Mouse (Mus musculus) brain, adult 2 months (tissue): ENCODE measurements around the gene Tpcn2.
A peak's percentile ranks its signal among the peaks of the same experiment; 100 is the strongest.

ENCODE experiments used
- DNase-seq: peaks from one replicate; pipeline ENCODE4 v3.0.0; 2011; ENCODE audit warnings: low read depth, low spot score

Gene Tpcn2

DNA sequence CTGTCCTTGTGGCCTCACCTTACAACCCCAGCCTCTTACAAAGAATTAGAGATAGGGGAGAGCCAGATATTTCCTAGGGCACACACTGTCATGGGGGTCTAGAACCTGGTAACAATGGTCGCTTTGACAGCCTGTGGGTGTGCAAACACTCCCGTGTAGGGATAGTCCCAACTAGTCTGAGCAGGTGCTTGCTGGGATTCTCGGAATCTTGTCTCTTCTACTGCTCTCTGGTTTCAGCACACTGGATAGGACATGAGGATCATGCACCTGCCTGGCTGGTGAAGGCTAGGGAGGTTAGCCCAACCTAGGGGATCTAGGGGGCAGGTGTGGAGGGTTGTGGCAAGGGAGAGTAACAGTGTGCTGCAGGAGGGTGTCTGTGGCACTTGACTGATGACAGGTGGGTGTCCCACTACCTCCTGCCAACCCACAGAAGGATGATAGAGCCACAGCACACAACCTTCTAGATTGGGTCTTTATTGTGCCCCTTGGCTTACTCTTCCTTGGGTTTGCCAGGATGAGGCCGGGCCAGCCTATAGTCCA is 78.4 kb downstream of the Tpcn2 start:
- no peak for DNase-seq

DNA sequence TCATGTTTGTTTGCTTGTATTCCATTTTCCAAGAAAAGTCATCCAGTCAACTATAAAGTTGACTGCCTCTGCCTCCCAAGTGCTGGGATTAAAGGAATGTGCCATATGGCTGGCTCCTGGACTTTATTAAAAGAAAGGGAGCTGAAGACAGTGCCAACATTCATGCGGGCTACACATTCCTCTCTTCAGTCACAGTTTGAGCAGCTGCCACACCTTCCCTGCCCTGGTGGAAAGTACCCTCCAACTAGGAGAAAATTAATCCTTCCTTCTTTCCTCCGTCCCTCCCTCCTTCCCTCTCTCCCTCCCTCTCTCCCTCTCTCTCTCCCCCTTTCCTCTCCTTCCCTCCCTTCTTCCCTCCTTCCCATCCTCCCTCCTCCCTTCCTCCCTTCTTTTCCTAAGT is 84.1 kb downstream of the Tpcn2 start:
- peak; percentile 41 for DNase-seq

DNA sequence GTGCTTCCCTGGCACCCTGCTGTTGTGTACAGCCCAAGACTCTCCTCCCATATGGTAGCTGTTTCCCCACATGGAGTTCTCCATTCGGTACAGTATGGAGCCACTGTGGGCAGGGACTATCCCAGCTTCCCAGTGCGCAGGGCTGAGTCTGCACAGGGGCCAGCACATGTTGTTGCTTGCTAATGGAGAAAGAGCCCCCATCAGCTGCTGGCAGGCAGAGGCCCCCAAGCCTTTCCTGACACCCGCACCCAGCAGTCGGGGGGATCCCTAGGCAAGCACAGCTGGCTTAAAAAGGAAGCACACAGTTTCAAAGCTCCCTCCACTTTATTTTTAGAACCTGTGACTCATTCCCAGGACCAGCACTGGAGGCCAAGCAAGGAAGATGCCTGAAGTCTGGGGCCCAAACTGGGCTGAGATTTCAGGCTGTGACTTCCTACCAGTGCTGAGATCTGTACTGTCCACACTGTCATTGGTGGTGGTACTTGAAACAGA is 85.5 kb downstream of the Tpcn2 start:
- DNase-seq: peak; percentile 85

DNA sequence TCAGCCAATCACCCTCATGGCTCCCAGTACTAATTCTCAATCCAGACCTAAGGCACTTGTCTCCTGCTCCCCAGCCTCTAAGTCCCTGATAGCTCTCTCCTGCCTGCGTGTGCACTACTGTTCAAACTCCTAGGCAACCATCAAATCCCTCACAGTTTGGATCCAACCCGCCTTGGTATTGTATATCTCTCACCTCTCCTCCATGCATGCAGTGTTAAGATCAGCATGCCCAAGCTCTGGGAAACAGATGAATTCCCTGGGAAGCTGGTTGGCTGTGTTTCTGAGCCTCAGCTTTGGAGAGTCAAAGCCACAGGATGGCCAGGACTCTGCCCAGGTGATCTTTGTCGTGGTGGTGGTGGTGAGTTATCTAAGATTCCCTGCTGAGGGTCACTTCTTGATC is 86.1 kb downstream of the Tpcn2 start:
- DNase-seq: peak; percentile 65

DNA sequence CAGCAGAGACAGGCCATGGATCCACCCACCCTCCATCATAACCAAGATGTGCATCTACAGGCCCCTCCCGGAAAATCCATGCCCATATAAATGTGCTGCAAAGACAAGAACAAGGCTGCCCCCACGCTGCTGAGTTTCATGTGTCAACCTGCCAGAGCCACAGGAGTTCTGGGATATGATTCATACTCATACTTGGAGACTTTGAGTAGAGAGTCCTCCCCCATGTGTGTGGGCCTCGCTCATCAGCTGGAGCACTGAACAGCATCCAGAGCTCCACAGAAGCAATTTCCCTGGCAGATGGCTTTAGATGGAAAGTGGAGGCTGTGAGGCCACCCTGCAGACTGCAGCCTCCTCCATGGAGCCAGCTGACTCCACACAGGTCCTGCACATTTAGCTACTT is 86.8 kb downstream of the Tpcn2 start:
- DNase-seq: peak; percentile 96

DNA sequence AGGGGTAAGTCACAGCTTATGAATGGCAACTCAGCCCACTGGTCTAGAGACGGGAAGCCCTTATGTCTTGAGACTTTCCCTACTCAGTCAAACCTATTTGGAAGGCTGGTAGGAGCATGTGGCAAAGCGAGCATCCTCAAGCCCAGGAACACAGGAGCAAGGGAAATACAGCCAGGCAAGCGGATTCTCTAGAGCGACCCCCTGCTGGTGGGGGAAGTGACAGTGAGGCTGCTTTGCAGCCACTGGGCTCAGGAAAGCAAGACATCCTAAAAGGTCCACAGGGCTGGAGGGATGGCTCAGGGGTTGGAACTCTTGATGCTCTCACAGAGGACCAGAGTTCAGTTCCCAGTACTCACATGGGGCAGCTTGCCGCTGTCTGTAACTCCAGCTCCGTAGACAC is 87.5 kb downstream of the Tpcn2 start:
- DNase-seq: no peak

DNA sequence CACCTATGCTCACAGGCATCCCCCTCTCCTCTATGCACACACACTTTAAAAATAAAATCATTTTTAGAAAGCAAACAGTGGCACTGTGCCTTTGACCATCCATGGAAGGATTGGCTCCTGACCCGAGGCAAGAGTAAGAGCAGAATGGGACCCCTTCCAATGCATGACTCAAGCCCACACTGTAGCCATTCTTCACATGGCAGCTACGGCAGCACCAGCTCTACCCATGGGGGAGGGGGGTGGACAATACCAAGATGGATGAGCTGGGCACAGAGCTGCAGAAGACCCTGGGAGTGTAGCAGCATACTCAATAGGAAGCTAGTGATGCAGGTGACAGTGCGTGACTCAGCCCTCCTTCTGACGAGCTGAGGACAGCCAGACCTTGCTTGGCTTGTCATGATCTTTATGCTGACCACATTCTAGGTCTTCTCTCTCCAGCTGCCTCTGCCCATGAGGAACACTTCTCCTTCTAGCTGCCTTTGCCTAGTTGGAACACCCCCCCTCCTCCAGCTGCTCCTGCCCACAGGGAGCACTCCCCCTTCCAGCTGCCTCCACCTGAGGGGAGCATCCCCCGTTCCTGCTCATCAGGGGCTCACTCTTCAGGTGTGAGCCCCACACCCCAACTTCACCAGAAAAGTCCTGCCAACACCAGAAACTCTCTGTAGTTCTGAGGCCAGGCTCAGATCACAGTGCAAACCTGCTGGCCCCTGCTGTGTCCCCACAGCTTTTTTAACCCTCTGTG is 88.5 kb downstream of the Tpcn2 start:
- DNase-seq: peak; percentile 75

DNA sequence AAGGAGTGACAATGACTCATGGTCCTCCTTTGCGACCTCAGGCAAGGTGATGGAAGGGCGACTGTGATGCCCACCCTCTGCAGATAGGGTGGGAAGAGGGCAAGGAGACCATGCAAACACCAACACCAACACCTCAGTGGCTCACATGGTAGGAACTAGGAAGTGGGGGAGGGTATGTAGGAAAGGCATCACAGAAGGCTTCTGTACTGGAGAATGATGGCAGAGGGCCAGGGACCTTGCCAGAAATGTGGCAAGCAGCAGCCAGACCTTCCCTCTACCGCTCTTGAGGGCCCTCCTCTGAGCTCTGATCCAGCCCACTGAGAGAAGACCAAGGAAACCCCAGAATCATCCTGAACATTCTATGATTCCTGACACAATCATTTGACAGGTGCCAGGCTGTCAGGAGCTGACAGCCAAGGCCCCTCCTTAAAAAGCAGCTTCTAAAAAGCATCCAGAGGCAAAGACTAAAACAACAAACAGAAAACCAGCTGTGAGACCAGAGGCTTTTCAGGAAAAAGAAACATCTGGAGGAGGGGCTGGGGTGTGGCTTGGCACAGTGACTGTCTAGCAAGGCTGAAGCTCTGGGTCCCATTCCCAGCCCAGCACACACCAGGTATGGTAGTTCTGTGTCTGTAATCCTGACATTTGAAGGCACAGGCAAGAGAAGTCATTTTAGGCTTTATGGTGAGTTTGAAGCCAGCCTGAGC is 89.2 kb downstream of the Tpcn2 start:
- DNase-seq: peak; percentile 86

DNA sequence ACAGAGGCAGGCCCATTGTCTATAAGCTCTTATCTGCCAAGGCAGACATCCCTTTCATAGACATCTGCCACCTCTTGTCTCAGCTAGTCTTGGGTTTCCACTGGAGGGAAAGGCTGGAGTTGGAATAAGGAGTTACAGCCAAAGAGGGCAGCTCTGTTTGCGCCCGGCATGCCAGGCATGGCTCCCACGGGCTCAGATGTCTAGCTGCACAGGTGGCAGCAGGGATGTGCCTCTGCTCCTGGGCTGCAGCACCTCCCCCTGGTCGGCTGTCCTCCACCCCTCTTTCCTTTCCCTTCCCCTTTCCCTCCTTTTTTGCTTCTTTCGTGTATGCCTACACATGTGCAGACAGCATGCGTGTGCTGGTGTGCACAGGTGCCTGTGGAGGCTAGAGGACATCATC is 91.0 kb downstream of the Tpcn2 start:
- peak; percentile 11 for DNase-seq

DNA sequence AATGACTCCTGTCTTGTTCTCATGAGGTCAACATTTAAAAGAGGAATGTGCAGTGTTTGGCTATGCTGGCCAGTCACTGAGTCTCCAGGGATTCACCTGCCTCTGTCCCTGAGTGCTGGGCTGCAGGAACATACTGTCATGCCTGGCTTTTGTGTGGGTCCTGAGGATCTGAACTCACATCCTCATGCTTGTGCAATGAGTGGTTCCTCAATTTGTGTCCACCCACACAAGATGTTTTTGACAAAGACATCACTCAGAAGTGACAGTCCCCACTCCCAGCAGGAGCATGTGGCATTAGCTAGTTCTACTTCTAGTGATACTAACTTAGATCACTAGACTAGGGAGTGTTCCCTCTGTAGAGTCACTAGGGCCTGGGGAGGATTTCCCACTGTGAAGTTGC is 93.3 kb downstream of the Tpcn2 start:
- no peak for DNase-seq

DNA sequence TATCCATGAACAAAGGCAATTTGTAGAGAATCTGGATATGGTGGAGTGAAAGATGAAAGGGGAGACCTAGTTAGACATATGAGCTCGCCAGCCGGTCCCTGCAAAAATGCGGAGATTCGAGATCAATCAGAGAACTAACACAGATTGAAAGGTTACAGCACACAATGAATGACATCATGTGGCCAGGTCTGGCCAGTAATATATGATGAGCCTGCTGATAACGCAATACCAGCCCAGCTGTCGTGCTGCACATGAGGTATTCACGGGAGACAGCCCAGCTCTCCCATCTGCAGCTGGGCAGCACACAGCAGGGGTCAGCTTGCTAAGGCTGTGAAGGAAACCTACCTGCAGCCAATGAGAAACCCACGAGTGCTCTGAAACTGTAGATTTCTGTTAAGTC is 94.5 kb downstream of the Tpcn2 start:
- DNase-seq: no peak

DNA sequence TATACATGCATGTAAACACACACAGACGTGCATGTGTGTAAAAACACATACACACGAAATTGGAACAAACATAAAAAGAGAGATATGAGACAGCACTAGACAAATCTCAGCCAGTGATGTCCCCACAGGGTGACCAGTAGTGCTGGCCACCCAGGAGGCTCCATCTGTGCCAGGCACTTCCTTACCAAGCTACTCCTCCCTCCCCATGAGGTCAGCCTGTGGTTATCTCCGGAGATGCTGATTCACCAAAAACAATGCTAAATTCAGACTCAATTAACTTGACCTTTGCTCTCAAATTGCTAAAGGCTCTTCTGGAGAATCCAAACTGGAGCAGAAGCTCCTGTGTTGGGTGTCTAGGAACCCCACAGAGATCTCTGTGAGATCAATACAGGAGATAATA is 96.0 kb downstream of the Tpcn2 start:
- peak; percentile 76 for DNase-seq

DNA sequence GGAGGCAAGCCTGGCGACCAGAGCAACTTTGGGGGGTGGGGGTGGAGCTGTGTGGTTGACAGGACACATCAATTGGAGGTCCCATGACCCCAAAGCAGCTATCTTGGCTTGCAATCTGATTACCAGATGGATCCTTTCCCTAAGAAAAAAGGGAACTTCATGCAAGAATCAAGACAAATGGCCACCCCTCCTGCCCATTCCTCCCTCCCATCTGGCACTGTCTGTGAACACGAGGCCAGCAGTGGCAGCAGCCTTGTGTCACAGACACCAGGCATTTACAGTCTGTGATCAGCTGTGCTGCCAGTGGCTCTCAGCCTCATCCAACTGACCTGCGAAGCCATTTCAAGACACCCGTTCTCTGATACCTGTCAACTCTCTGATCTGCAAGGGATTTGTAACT is 101.4 kb downstream of the Tpcn2 start:
- DNase-seq: peak; percentile 17

DNA sequence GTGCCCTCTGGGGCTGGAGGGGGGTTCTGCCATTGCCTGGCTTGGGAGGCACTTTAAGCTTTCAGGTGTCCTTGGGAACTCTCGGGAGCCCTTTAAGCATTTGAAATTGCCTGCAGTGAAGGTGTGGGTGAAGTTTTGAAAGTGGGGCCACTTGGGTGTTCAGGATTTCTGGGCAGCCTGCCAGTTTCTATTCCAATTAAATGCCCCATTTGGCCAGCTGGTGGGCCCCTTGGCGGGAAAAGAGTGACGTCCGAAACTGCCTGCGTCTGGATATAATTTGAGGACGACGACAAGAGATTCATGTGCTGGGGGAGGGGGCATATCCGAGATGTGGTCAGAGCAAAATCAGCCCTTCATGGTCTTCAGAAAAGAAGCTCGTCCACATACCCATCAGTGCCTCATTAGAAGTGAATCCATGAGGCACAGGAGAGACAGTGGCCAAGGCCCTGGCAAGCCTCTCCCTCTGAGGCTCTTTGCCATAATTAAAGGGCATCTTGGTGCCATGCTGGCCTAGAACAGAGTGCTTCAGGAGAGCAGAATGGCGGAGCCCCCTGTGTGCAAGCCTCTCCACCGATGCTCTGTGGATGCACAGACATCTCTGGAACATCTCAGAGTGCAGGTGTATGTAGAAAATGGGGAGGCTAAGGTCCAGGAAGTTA is 102.3 kb downstream of the Tpcn2 start:
- DNase-seq: peak; percentile 10

DNA sequence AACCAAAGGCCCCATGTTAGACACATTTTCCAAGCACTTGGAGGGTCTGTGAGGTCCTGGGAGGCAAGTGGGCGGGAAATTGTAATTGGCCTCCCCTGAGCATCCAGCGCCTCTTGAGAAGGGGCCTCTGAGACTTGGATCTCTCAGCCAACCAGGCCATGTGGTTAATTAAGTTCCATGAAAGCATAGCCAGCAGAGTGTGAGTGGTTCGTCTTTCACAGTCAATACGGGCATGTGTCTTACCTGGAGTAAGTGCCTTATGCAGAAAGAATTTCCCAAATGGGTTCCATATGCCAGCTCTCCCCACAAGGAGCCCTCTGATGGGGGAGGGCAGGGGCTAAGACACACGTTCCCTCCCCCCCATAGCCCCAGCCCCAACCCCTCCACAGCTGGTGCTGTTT is 104.1 kb downstream of the Tpcn2 start:
- no peak for DNase-seq

DNA sequence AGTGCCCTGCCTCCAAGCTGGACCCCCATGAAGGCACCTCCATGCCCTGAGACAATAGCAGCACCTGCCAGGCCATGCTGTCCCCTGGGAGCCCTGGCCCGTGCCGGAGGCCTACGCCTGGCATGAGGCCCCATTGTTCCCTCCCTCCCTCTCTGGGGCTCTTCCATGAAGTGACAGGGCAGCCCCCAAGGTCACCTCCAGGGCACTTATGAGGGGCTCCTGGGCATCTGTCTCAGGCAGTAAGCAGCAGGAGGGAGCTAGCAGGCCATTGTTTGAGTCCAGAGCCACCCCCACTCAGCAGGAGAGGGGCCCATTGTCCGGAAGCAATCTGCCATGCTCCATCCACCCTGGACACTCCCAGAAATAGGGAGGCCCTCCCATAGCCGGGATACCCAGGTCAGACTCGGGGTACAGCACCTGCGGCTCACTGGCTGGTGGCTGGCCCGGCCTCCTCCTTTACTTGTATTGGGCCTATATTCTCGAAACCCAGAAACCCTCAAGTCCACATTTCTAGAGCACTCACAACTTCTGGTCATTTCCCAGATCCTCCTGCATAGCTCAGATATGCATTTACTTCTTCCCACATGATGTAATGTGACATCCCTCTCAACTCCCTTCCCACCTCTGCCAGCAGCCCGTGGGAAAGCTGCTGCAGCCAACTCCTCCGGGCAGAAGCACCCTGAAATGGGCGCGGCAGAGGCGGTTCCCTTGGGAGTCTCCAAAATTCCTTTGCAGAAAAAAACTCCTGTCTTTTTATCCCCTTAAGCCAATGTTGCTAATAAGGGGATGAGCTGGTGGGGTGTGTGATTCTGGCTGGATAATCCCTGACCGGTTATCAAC is 106.8 kb downstream of the Tpcn2 start:
- peak; percentile 19 for DNase-seq

DNA sequence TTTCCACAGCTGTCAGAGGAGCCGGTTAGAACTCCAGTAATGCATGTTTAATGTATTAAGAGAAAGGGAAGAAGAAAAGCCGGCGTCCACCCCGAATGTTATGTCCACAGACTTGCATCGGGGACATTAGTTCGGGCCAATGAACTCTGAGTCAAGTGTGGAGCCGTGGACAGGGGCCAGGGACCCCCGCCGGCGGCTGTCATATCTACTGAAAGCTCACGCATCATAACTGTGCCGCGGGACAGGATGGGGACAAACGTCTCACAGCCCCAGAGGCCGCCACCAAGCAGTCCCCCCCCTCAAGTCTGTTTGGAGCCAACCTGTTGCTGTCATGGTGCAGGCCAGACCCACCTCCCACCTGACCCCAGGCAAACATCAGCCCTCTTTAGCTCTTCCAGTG is 110.2 kb downstream of the Tpcn2 start:
- no peak for DNase-seq

DNA sequence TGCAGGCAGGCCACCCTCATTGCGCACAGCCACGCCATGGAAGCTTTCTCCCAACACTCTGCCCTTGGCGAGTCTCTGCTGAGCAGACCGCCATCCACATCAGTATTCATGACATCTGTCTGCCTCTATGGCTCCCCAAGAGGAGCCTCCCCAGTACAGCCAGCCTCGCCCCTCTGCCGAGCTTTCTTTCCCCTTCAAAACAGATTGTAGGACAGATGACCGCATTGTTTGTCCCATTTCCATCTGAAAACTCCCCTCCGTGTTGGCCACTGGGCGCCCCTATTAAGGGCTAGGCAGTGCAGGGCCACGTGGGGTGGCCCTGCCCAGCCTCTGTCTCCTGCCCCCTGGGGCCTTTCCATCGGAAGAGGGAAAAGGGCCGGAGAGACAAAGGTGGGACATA is 110.7 kb downstream of the Tpcn2 start:
- peak; percentile 24 for DNase-seq

DNA sequence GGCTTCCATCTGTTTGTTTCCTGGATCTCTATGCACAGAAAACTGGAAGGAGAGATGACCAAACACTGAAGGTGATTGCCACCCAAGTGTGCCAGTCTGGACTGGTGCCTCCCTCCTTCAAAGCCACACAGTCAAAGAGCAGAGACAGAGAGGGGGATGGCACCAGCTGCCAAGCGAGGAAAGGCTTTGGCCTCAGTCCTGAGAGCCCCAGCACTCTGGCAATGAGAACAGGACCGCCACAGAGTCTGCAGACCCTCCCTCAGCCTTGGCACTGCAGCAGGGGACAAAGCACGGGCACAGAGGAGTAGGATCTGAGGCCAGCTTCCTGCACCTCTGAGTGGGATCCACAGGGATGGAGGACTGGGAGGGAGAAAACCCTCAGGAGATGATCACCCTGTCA is 114.1 kb downstream of the Tpcn2 start:
- DNase-seq: peak; percentile 7

DNA sequence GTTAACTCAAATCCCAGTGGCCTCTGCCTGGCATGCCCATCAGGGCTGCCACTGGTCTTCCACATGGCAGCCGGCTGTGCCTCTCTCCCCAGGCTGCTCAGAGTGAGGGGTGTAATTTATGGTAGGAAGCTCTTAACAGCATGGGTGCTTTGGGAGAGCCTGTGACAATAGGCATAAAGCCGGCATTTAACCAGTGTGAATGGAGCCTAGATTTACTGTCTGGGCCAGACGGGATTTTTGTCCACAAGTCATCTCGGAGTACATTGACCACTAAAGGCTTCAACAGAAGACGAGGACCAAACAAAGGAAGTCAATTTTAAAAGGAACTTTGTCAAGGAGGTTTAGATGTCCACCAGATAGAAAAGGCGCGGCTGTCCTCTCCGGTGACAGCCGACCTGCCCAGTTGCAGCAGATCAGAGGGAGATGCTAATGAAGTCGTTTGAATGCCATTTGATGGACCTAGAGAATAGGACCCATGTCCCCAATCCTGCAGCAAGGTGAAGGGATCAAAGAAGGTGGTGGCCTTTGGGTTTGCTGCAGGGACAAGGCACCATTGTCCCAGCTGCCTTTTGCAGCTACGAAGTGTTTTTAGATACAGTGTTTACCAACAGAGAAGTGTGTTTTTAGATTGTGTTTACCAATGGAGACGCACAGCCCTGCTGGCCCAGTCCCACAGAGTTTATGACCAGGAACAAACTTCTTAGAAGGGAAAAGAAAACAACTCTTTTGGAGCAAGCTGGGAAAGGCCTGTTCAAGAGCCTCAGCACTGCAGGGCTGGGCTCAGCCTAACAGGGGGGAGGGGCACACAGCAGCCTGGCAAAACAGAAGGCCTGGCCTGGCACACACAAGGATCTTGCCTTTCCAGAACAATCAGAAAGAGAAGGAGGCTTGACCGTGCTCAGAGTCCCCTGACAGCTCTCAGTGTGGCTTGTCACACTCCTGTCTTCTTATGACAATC is 124.2 kb downstream of the Tpcn2 start:
- DNase-seq: peak; percentile 34
